In genomic region chr5:37730781-37731180, GRCm38 (mm10) we compare ENCODE assay signal across 34 mouse cellular contexts. TPM values are rescaled to one million over a fixed set of nuclear protein-coding genes. Genes with fewer than 3 reads are reported as not detected.
A peak's percentile ranks its signal among the peaks of the same experiment; 100 is the strongest.
DNase-seq lines count a peak whose midpoint lies in the region; ATAC-seq lines count a peak whose summit lies in the region.
"Had no signal": no experiment of that assay in that cellular context is flagged by ENCODE, and none has a peak within 500 bp of the region (broad histone marks: within the 10 kb centered on the region; RNA-seq: fewer than 3 reads in every experiment).

No protein-coding gene starts in this region.

- no peak overlapping the region for H3K27ac ChIP-seq in heart, embryonic 11.5 days (ENCODE audit: low read depth, low read length)
- H3K27ac ChIP-seq in midbrain, embryonic 13.5 days: no peak overlapping the region
- H3K27ac ChIP-seq: embryonic facial prominence, embryonic 10.5 days; embryonic facial prominence, embryonic 15.5 days; forebrain, embryonic 12.5 days; heart, embryonic 15.5 days; kidney, embryonic 15.5 days; layer of hippocampus, adult 2 months; neural tube, embryonic 12.5 days had no signal

- H3K27me3 ChIP-seq in heart, embryonic 11.5 days (ENCODE audit: control insufficient read depth, insufficient read depth, low read length): no peaks in the 10 kb centered on the region
- 0 out of 2 replicates have a peak, but pooled peaks cover 2% of the 10 kb centered on the region for H3K27me3 ChIP-seq in midbrain, embryonic 13.5 days
- H3K27me3 ChIP-seq: embryonic facial prominence, embryonic 15.5 days; forebrain, embryonic 12.5 days; heart, embryonic 15.5 days; kidney, embryonic 15.5 days; neural tube, embryonic 12.5 days had no signal

- no peak overlapping the region for H3K9ac ChIP-seq in heart, embryonic 11.5 days (ENCODE audit: low read depth, low read length)
- no peak overlapping the region for H3K9ac ChIP-seq in midbrain, embryonic 13.5 days (replicated peaks)
- H3K9ac ChIP-seq: embryonic facial prominence, embryonic 15.5 days; forebrain, embryonic 12.5 days; forebrain, postnatal 0 days; heart, embryonic 15.5 days; kidney, embryonic 15.5 days; neural tube, embryonic 12.5 days had no signal

- DNase-seq in heart, adult 18-20 months: peak; percentile 52 to 78
- DNase-seq in heart, adult 9 months (ENCODE audit: low spot score in 2 of 2): peak; percentile 59 to 67
- DNase-seq in heart, postnatal 25 days (ENCODE audit: low spot score): peak; percentile 50
- DNase-seq in skeletal muscle tissue, adult 2 months (ENCODE audit: low read depth, low spot score): peak; percentile 67
- DNase-seq in ovary, postnatal 14 days (ENCODE audit: low spot score): no peak
- DNase-seq: adrenal gland, postnatal 25 days; cerebellum, adult 8-10 months; cerebellum, postnatal 25 days; forebrain, postnatal 0 days; kidney, adult 18-20 months; kidney, postnatal 36 days; left cerebral cortex, postnatal 4 days; lung, postnatal 36 days; thymus, postnatal 14 days had no signal

- H3K9me3 ChIP-seq in heart, embryonic 11.5 days (replicated peaks; ENCODE audit: control insufficient read depth, low read length): no peaks in the 10 kb centered on the region
- H3K9me3 ChIP-seq in midbrain, embryonic 13.5 days: 0 out of 2 replicates have a peak, but pooled peaks cover 4% of the 10 kb centered on the region
- H3K9me3 ChIP-seq: embryonic facial prominence, embryonic 10.5 days; embryonic facial prominence, embryonic 15.5 days; forebrain, embryonic 12.5 days; heart, embryonic 15.5 days; kidney, embryonic 15.5 days; neural tube, embryonic 12.5 days had no signal

- 0 out of 2 replicates have a peak, but pooled peaks cover 4% of the 10 kb centered on the region for H3K4me1 ChIP-seq in heart, embryonic 11.5 days (ENCODE audit: control insufficient read depth, insufficient read depth, low read length)
- H3K4me1 ChIP-seq in midbrain, embryonic 13.5 days (replicated peaks): 0 out of 2 replicates have a peak, but pooled peaks cover 3% of the 10 kb centered on the region
- H3K4me1 ChIP-seq: heart, embryonic 15.5 days; neural tube, embryonic 12.5 days had no signal

- ATAC-seq in heart, embryonic 11.5 days (replicated peaks; ENCODE audit: insufficient number of reproducible peaks, low FRiP score, low TSS enrichment): no peak
- ATAC-seq in midbrain, embryonic 13.5 days: no peak
- ATAC-seq: CD4-positive, CD25-positive, alpha-beta regulatory T cell, adult 4 months; forebrain, postnatal 0 days; hindbrain, embryonic 16.5 days had no signal

- no peaks in the 10 kb centered on the region for H3K36me3 ChIP-seq in heart, embryonic 11.5 days (ENCODE audit: control insufficient read depth, insufficient read depth, low read length)
- H3K36me3 ChIP-seq in midbrain, embryonic 13.5 days: no peaks in the 10 kb centered on the region
- H3K36me3 ChIP-seq: embryonic facial prominence, embryonic 10.5 days; embryonic facial prominence, embryonic 15.5 days; forebrain, embryonic 12.5 days; heart, embryonic 15.5 days; kidney, embryonic 15.5 days; neural tube, embryonic 12.5 days had no signal

- 85% methylated on average over 2 of the region's 2 CpGs for WGBS in heart, embryonic 11.5 days (ENCODE audit: insufficient replicate concordance)
- whole genome bisulfite sequencing in midbrain, embryonic 13.5 days: 91% methylated on average over 2 of the region's 2 CpGs

- intact Hi-C loops in heart, postnatal 25 days (cut with DNase I): no loop called here

- no peak overlapping the region for H3K4me2 ChIP-seq in heart, embryonic 11.5 days
- no peak overlapping the region for H3K4me2 ChIP-seq in midbrain, embryonic 13.5 days (replicated peaks)
- H3K4me2 ChIP-seq: embryonic facial prominence, embryonic 15.5 days; forebrain, embryonic 12.5 days; heart, embryonic 15.5 days; kidney, embryonic 15.5 days; liver, embryonic 11.5 days; midbrain, embryonic 11.5 days; neural tube, embryonic 12.5 days had no signal

- no peak overlapping the region for H3K4me3 ChIP-seq in heart, embryonic 11.5 days (ENCODE audit: low read depth, low read length)
- no peak overlapping the region for H3K4me3 ChIP-seq in midbrain, embryonic 13.5 days (replicated peaks)
- H3K4me3 ChIP-seq: embryonic facial prominence, embryonic 10.5 days; embryonic facial prominence, embryonic 15.5 days; forebrain, embryonic 12.5 days; heart, embryonic 15.5 days; kidney, embryonic 15.5 days; layer of hippocampus, adult 2 months; myocyte; neural tube, embryonic 12.5 days had no signal

RNA-seq across cellular contexts. Expression of gene Cytl1, which starts 4.5 kb away (rescaled TPM):
- 10 to 100 TPM; 22.8 to 36.8 TPM for total RNA-seq in heart, adult 18-20 months (2021)
- 1.8 and 2.3 TPM in 2 replicates for polyA plus RNA-seq in heart, embryonic 11.5 days (2014; fragmentation: Nextera tagmentation; extraction: Ambion mirVana)
- total RNA-seq in heart, postnatal 25 days (2021): 10 to 100 TPM; 23.7 to 27.8 TPM
- 0.16 TPM in 1 of 2 replicates, not detected in the other for polyA plus RNA-seq in midbrain, embryonic 13.5 days (2015; fragmentation: Nextera tagmentation; extraction: Ambion mirVana)
- total RNA-seq: left cerebral cortex, postnatal 4 days; megakaryocyte, adult 5-6 weeks; midbrain, postnatal 0 days had no signal
- polyA plus RNA-seq: CD4-positive, CD25-positive, alpha-beta regulatory T cell, adult 4 months; liver, embryonic 11.5 days; liver, embryonic 16.5 days; midbrain, embryonic 11.5 days; myocyte; stomach, embryonic 14.5 days had no signal

RNA-seq across cellular contexts. Expression of gene Stk32b, which starts 13.8 kb away (rescaled TPM):
- total RNA-seq in heart, adult 18-20 months (2021): under 1 TPM; 0.62 to 0.64 TPM
- 0.58 and 0.90 TPM in 2 replicates for polyA plus RNA-seq in heart, embryonic 11.5 days (2014; fragmentation: Nextera tagmentation; extraction: Ambion mirVana)
- total RNA-seq in heart, postnatal 25 days (2021): under 1 TPM; 0.22 to 0.29 TPM
- polyA plus RNA-seq in midbrain, embryonic 13.5 days (2015; fragmentation: Nextera tagmentation; extraction: Ambion mirVana): 15.2 and 17.3 TPM in 2 replicates
- total RNA-seq: gastrocnemius, postnatal 36 days; megakaryocyte, adult 5-6 weeks had no signal
- polyA plus RNA-seq: CD4-positive, CD25-positive, alpha-beta regulatory T cell, adult 4 months; myocyte; small intestine, adult 2 months had no signal
